Mouse (Mus musculus) thymus, postnatal 4 days (tissue): ENCODE data around the gene Pnmt.

ENCODE experiments used
- DNase-seq: peaks from one replicate; pipeline ENCODE4 v3.0.0; 2021

Pnmt gene

DNA sequence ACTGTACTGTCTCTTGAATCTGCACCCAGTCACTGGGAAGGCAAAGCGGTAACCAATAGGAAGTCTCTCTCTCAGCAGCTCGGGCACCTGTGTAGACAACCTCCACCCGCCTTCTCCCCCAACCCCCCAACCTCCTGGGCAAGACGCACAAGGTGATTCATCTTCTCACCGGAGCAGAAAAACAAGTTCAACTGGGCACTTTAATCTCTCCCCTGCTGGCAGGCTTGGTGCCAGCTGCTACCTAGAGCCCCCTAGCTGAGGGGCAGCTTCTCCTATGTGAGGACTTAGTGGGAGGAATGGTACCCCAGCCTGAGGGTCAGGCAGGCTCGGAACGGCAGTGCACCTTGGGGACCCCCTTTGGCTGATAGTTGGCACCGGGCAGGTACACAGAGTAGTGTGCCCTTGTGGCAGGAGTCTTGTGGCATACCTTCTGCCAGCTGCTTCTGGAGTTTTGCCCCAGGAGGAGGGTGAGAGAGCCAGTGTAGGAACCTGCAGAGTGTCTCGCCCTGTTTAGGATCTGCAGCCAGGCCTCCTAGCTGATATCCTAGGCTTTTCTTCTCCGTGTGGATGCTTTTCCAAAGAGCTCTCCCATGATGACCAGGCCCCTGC is 32.8 kb downstream of the Pnmt start:
- DNase-seq = no peak

- DNase-seq = no peak
Observed at GRCm38 (mm10) chr11:98426592-98426991, 40.3 kb downstream of the Pnmt start.

DNA sequence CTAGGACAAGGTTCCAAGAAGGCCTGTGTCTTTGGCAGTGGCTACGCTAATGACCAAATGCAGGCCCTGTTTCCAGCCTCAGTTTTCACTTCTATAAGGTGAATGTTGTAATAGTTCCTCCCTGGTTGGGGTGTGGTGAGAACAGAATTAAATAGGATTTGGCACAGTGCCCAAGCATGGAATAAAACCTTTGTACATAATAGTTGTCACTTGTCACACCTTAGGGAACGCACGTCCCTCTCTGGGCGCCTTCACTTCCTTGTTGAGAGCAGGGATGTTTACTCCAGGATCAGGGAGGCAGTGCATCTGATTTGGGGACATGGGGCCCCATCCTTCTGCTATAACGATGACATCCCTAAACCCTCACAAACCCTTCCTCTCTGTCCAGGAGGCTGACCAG is 42.2 kb downstream of the Pnmt start:
- no peak for DNase-seq

GRCm38 (mm10) chr11:98431743-98432502 is 45.7 kb downstream of the Pnmt start:
- DNase-seq = no peak

- no peak for DNase-seq
Observed at GRCm38 (mm10) chr11:98435723-98436122, 49.5 kb downstream of the Pnmt start.

GRCm38 (mm10) chr11:98437441-98437840 is 51.2 kb downstream of the Pnmt start:
- no peak for DNase-seq
